8 mouse cellular contexts compared by ENCODE assay signal in genomic region chr6:72414076-72414756, GRCm38 (mm10). TPM values are rescaled to one million over a fixed set of nuclear protein-coding genes. Genes with fewer than 3 reads are reported as not detected.
DNase-seq lines count a peak whose midpoint lies in the region; ATAC-seq and TF ChIP-seq lines count a peak whose summit lies in the region.

Gene Ggcx, plus strand, starts transcription at chr6:72414308.

- peak; percentile 97 for DNase-seq in brain, embryonic 14.5 days (ENCODE audit: low read depth)
- DNase-seq in kidney, postnatal 10 days: peak; percentile 98
- peak; percentile 91 to 92 for DNase-seq in natural killer cell, adult 2 months (ENCODE audit: low spot score in 2 of 2)

- WGBS in heart, embryonic 12.5 days: 2% methylated on average over 33 of the region's 33 CpGs
- 1% methylated on average over 33 of the region's 33 CpGs for WGBS in liver, embryonic 12.5 days (ENCODE audit: insufficient replicate concordance)
- 2% methylated on average over 33 of the region's 33 CpGs for WGBS in stomach, embryonic 15.5 days

- H3K4me1 ChIP-seq in erythroblast, embryonic 14.5 days (ENCODE audit: control insufficient read depth): peaks cover 54% of the 10 kb centered on the region
- peaks cover 19% of the 10 kb centered on the region for H3K4me1 ChIP-seq in heart, embryonic 12.5 days (replicated peaks)
- H3K4me1 ChIP-seq in liver, embryonic 12.5 days: peaks cover 48% of the 10 kb centered on the region
- H3K4me1 ChIP-seq in stomach, embryonic 15.5 days: peaks cover 18% of the 10 kb centered on the region

- no peaks in the 10 kb centered on the region for H3K27me3 ChIP-seq in C2C12 (ENCODE audit: control insufficient read depth, insufficient read depth, insufficient read length)
- H3K27me3 ChIP-seq in erythroblast, embryonic 14.5 days (ENCODE audit: control insufficient read depth): peaks cover 4% of the 10 kb centered on the region
- H3K27me3 ChIP-seq in heart, embryonic 12.5 days (replicated peaks): no peaks in the 10 kb centered on the region
- H3K27me3 ChIP-seq in liver, embryonic 12.5 days (replicated peaks): no peaks in the 10 kb centered on the region
- H3K27me3 ChIP-seq in stomach, embryonic 15.5 days (replicated peaks): no peaks in the 10 kb centered on the region

- H3K9me3 ChIP-seq in erythroblast, embryonic 14.5 days (ENCODE audit: control insufficient read depth, low read length): no peaks in the 10 kb centered on the region
- H3K9me3 ChIP-seq in heart, embryonic 12.5 days (replicated peaks): no peaks in the 10 kb centered on the region
- no peaks in the 10 kb centered on the region for H3K9me3 ChIP-seq in liver, embryonic 12.5 days (replicated peaks)
- H3K9me3 ChIP-seq in stomach, embryonic 15.5 days: no peaks in the 10 kb centered on the region

- TF ChIP-seq POLR2A in brain, embryonic 14.5 days (IDR thresholded peaks at IDR 0.05; ENCODE audit: borderline replicate concordance, extremely low read depth, insufficient read depth, insufficient read length, poor library complexity, severe bottlenecking): peak; percentile 47; the same call in 1 of the 2 replicates

- H3ac ChIP-seq in C2C12 (ENCODE audit: control insufficient read depth, insufficient read length, low read depth): peak within 1 kb of the TSS; percentile 79

- ATAC-seq in heart, embryonic 12.5 days (ENCODE audit: insufficient number of reproducible peaks, low FRiP score): peak; percentile 95
- ATAC-seq in liver, embryonic 12.5 days: peak; percentile 86
- peak; percentile 94 for ATAC-seq in stomach, embryonic 15.5 days (ENCODE audit: insufficient read depth, low FRiP score, low read depth)

- H3K9ac ChIP-seq in heart, embryonic 12.5 days: peak within 1 kb of the TSS; percentile 93
- H3K9ac ChIP-seq in liver, embryonic 12.5 days: peak within 1 kb of the TSS; percentile 78
- peak within 1 kb of the TSS; percentile 72 for H3K9ac ChIP-seq in stomach, embryonic 15.5 days

- H3K4me2 ChIP-seq in heart, embryonic 12.5 days: peak within 1 kb of the TSS; percentile 85
- peak within 1 kb of the TSS; percentile 82 for H3K4me2 ChIP-seq in liver, embryonic 12.5 days
- H3K4me2 ChIP-seq in stomach, embryonic 15.5 days: peak within 1 kb of the TSS; percentile 67

- peaks cover 27% of the 10 kb centered on the region for H3K79me2 ChIP-seq in C2C12 (ENCODE audit: control insufficient read depth, insufficient read depth)

- H3K4me3 ChIP-seq in C2C12 (ENCODE audit: insufficient read depth, poor library complexity, severe bottlenecking): peak within 1 kb of the TSS; percentile 76
- H3K4me3 ChIP-seq in erythroblast, embryonic 14.5 days (replicated peaks): peak within 1 kb of the TSS; percentile 91
- H3K4me3 ChIP-seq in heart, embryonic 12.5 days: peak within 1 kb of the TSS; percentile 93
- peak within 1 kb of the TSS; percentile 74 for H3K4me3 ChIP-seq in liver, embryonic 12.5 days
- H3K4me3 ChIP-seq in stomach, embryonic 15.5 days (replicated peaks): peak within 1 kb of the TSS; percentile 86

- H3K36me3 ChIP-seq in C2C12 (ENCODE audit: control insufficient read depth, insufficient read depth): peaks cover 5% of the 10 kb centered on the region
- peaks cover 22% of the 10 kb centered on the region for H3K36me3 ChIP-seq in erythroblast, embryonic 14.5 days (ENCODE audit: control insufficient read depth)
- H3K36me3 ChIP-seq in heart, embryonic 12.5 days: peaks cover 28% of the 10 kb centered on the region
- peaks cover 21% of the 10 kb centered on the region for H3K36me3 ChIP-seq in liver, embryonic 12.5 days
- peaks cover 16% of the 10 kb centered on the region; the same call in 1 of the 2 replicates for H3K36me3 ChIP-seq in stomach, embryonic 15.5 days

- peaks cover 7% of the 10 kb centered on the region for H3K79me3 ChIP-seq in C2C12 (ENCODE audit: low read depth)

- peak within 1 kb of the TSS; percentile 52 for H3K27ac ChIP-seq in heart, embryonic 12.5 days (ENCODE audit: poor library complexity, severe bottlenecking)
- H3K27ac ChIP-seq in liver, embryonic 12.5 days: peak within 1 kb of the TSS; percentile 70
- H3K27ac ChIP-seq in stomach, embryonic 15.5 days: peak within 1 kb of the TSS; percentile 53

- TF ChIP-seq CTCF in C2C12 (IDR thresholded peaks at IDR 0.05; ENCODE audit: control insufficient read depth, insufficient read depth, insufficient read length): no peak
- TF ChIP-seq CTCF in brain, embryonic 14.5 days (IDR thresholded peaks at IDR 0.05; ENCODE audit: borderline replicate concordance, extremely low read depth, insufficient read depth, insufficient read length): no peak

TF ChIP-seq in C2C12, 6 proteins besides CTCF, POLR2A, EP300 and RAD21:
- TF ChIP-seq MAX (IDR thresholded peaks at IDR 0.05) (no peak), FOSL1 (IDR thresholded peaks at IDR 0.05; ENCODE audit: insufficient read depth, low read length, poor library complexity, severe bottlenecking) (no peak), CEBPB (IDR thresholded peaks at IDR 0.05; ENCODE audit: low read depth) (no peak), MYOG (IDR thresholded peaks at IDR 0.05; ENCODE audit: control insufficient read depth, extremely low read depth, insufficient read length) (no peak), MYOD1 (IDR thresholded peaks at IDR 0.05; ENCODE audit: control insufficient read depth, insufficient read length, low read depth) (no peak), USF1 (IDR thresholded peaks at IDR 0.05; ENCODE audit: low read depth) (no peak)
TF ChIP-seq in C2C12: peak in this region for 0.

RNA-seq across cellular contexts. Expression of gene Ggcx, which starts in this region (rescaled TPM):
- polyA plus RNA-seq in C2C12 (2012; fragmentation: generic; extraction: Trizol): 12.2 TPM
- polyA plus RNA-seq in brain, embryonic 14.5 days (2012; rRNA removed): 16.5 and 20.8 TPM in 2 replicates
- 0.08 and 0.09 TPM in 2 replicates for polyA plus RNA-seq in erythroblast, embryonic 14.5 days (2012)
- 33.8 and 38.7 TPM in 2 replicates for polyA plus RNA-seq in heart, embryonic 12.5 days (2016; fragmentation: Nextera tagmentation; extraction: Ambion mirVana)
- 21.8 and 23.0 TPM in 2 replicates for polyA plus RNA-seq in liver, embryonic 12.5 days (2016; fragmentation: Nextera tagmentation; extraction: Ambion mirVana)
- 30.4 and 39.5 TPM in 2 replicates for polyA plus RNA-seq in stomach, embryonic 15.5 days (2015; fragmentation: Nextera tagmentation; extraction: Ambion mirVana)

Comparison
In these comparisons a context has a peak if more than half of its experiments do, and no peak if none do; other contexts are left out.
1. Peak in every context shown above with its lines: DNase-seq, ATAC-seq, H3K4me3 ChIP-seq and H3K27ac ChIP-seq.
2. RNA of gene Ggcx (polyA plus RNA-seq): 33.8 to 38.7 TPM in heart, embryonic 12.5 days, 30.4 to 39.5 TPM in stomach, embryonic 15.5 days, 21.8 to 23.0 TPM in liver, embryonic 12.5 days, 16.5 to 20.8 TPM in brain, embryonic 14.5 days and 12.2 TPM in C2C12 (single experiment); 0.08 to 0.09 TPM in erythroblast, embryonic 14.5 days; every median in the first group is over 10 times any median in the second.